Mouse (Mus musculus): ENCODE results near the gene Gm47189.
"Not testable (repeated sequence)": the region's sequence is repeated elsewhere in the genome, so short reads cannot be mapped to it uniquely, and the experiment has no call there.

Gm47189 gene

GRCm38 (mm10) chr14:41772341-41772740 is at the start of gene Gm47189:
Gene Gm47189, minus strand, starts transcription at chr14:41772441.
- DNase-seq (ENCODE audit: low read depth, low spot score), result not testable (repeated sequence)

GRCm38 (mm10) chr14:41755931-41756330 is 16.3 kb downstream of the Gm47189 start:
- not testable (repeated sequence) for DNase-seq (ENCODE audit: low read depth, low spot score)

- DNase-seq (ENCODE audit: low read depth, low spot score), result not testable (repeated sequence)
Observed at GRCm38 (mm10) chr14:41750514-41750913, 21.7 kb downstream of the Gm47189 start, which contains the start of gene Gm7929. Gene Gm7929, minus strand, starts transcription at chr14:41750614.

DNA sequence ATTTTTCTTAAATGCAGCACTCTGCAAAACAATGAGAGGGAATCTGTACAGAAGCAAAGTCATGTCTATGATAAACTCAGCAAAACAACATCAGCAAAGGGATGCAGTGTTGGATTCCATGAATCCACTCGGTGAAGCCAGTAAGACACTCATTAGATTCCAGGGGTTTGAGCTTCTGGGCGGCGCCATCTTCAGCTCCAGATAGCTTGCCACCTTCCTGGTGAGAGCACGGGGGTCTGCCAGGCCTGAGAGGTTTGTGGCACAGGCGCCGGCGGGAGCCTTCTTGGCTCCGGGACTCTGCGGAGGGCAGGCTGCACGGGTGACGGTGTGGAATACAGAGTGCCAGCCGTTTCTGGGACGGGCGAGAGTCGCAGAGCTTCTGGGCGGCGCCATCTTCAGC is 48.8 kb downstream of the Gm47189 start:
- not testable (repeated sequence) for DNase-seq (ENCODE audit: low read depth, low spot score)

GRCm38 (mm10) chr14:41717180-41717579 is 55.1 kb downstream of the Gm47189 start:
- DNase-seq (ENCODE audit: low read depth, low spot score), result not testable (repeated sequence)
